Mouse (Mus musculus) testis, postnatal 10 days (tissue): ENCODE measurements around the gene Dmap1.

Source experiments
- DNase-seq: peaks from one replicate; pipeline ENCODE4 v3.0.0; 2021; ENCODE audit warnings: low spot score

Dmap1 gene

GRCm38 (mm10) chr4:117656961-117657360 lies 25.1 kb downstream of the Dmap1 start:
- DNase-seq: no peak

GRCm38 (mm10) chr4:117655500-117655863 lies 26.6 kb downstream of the Dmap1 start:
- DNase-seq: no peak

GRCm38 (mm10) chr4:117654703-117655499 lies 27.2 kb downstream of the Dmap1 start:
- DNase-seq: no peak

GRCm38 (mm10) chr4:117654016-117654702 lies 27.9 kb downstream of the Dmap1 start:
- no peak for DNase-seq

GRCm38 (mm10) chr4:117652727-117653126 lies 29.3 kb downstream of the Dmap1 start:
- DNase-seq: no peak

GRCm38 (mm10) chr4:117651626-117652101 lies 30.4 kb downstream of the Dmap1 start:
- DNase-seq: no peak

- DNase-seq: no peak
Observed at GRCm38 (mm10) chr4:117646926-117647755, 34.9 kb downstream of the Dmap1 start.

- DNase-seq: no peak
Observed at GRCm38 (mm10) chr4:117646496-117646895, 35.6 kb downstream of the Dmap1 start.

- DNase-seq: no peak
Observed at GRCm38 (mm10) chr4:117645859-117646258, 36.2 kb downstream of the Dmap1 start.

- no peak for DNase-seq
Observed at GRCm38 (mm10) chr4:117645031-117645435, 37.0 kb downstream of the Dmap1 start.

GRCm38 (mm10) chr4:117641804-117642203 lies 40.3 kb downstream of the Dmap1 start:
- no peak for DNase-seq

- no peak for DNase-seq
Observed at GRCm38 (mm10) chr4:117640925-117641703, 41.0 kb downstream of the Dmap1 start.

GRCm38 (mm10) chr4:117636891-117637613 lies 45.0 kb downstream of the Dmap1 start:
- no peak for DNase-seq

- DNase-seq: no peak
Observed at GRCm38 (mm10) chr4:117636152-117636551, 45.9 kb downstream of the Dmap1 start.

- no peak for DNase-seq
Observed at GRCm38 (mm10) chr4:117634642-117635041, 47.4 kb downstream of the Dmap1 start.

GRCm38 (mm10) chr4:117633527-117633926 lies 48.5 kb downstream of the Dmap1 start:
- no peak for DNase-seq

- no peak for DNase-seq
Observed at GRCm38 (mm10) chr4:117630053-117630670, 51.9 kb downstream of the Dmap1 start.

GRCm38 (mm10) chr4:117628464-117628863 lies 53.6 kb downstream of the Dmap1 start:
- DNase-seq: no peak
